Mouse (Mus musculus) left cerebral cortex, postnatal 4 days (tissue): ENCODE data around the gene Gm13057. TPM values are rescaled to one million over a fixed set of nuclear protein-coding genes. Genes with fewer than 3 reads are reported as not detected.
"Not testable (repeated sequence)": the region's sequence is repeated elsewhere in the genome, so short reads cannot be mapped to it uniquely, and the experiment has no call there.

Experiments used
- DNase-seq: peaks from one replicate; pipeline ENCODE4 v3.0.0-alpha.2; 2022
- intact Hi-C: fragments of 180-260 bp; cut with DNase I; formaldehyde crosslinking; loops from one replicate; pipeline ENCODE4 v1.15.1; 2025
- total RNA-seq, 2 experiments: library from RNA; stranded (reverse); gene quantifications; 2 replicates each; pipeline ENCODE4 v1.2.3; 2021

Gm13057 gene
- not detected for total RNA-seq

GRCm38 (mm10) chr4:143551400-143551799 lies at the start of gene Gm13057, which contains the start of gene BC080695:
TSS of gene Gm13057 (plus strand) at chr4:143551709.
TSS of gene BC080695 (plus strand) at chr4:143551700.
- DNase-seq, intact Hi-C loops: not testable (repeated sequence)

GRCm38 (mm10) chr4:143511043-143511442 lies 40.5 kb upstream of the Gm13057 start, which contains the start of gene Gm13043:
TSS of gene Gm13043 (plus strand) at chr4:143511343.
- intact Hi-C loops = no loop called here
- no peak for DNase-seq

GRCm38 (mm10) chr4:143535654-143536053 lies 15.9 kb upstream of the Gm13057 start, which contains the start of gene Gm13040:
TSS of gene Gm13040 (plus strand) at chr4:143535954.
- intact Hi-C loops = not testable (repeated sequence)

More at GRCm38 (mm10) chr4:143535654-143536053, 15.9 kb upstream of the Gm13057 start, which contains the start of gene Gm13040:
- DNase-seq = not testable (repeated sequence)

Other genes starting within 250 kb of the Gm13057 start
- gene Lrrc38, start 202.0 kb upstream of the Gm13057 start, total RNA-seq = under 1 TPM in 1 of 2 experiments, not detected in 1; 0.14 TPM
- not detected for gene Pramel1, start 157.3 kb upstream of the Gm13057 start, total RNA-seq
- 10 to 100 TPM; 16.0 to 18.5 TPM for gene Pramef8, start 139.3 kb upstream of the Gm13057 start, total RNA-seq
- not detected for gene Oog4, start 101.4 kb upstream of the Gm13057 start, total RNA-seq
- not detected for gene Gm13043, start 40.4 kb upstream of the Gm13057 start, total RNA-seq
- not detected for gene Gm13040, start 15.8 kb upstream of the Gm13057 start, total RNA-seq
- gene BC080695, start within 50 bp of the Gm13057 start, total RNA-seq = not detected
- not detected for gene Gm13083, start 63.3 kb downstream of the Gm13057 start, total RNA-seq
- not detected for gene Gm13088, start 105.5 kb downstream of the Gm13057 start, total RNA-seq
- gene Gm13089, start 151.0 kb downstream of the Gm13057 start, total RNA-seq = not detected
- not detected for gene Gm13078, start 167.7 kb downstream of the Gm13057 start, total RNA-seq
- not detected for gene Gm13023, start 237.6 kb downstream of the Gm13057 start, total RNA-seq